Mouse (Mus musculus) intestine, postnatal 0 days (tissue): ENCODE measurements at regions not wholly inside any gene's neighbourhood (a gene's known extent, or its start where the extent isn't known, plus 50 kb on each side); places are given as distances from the start of the nearest gene placed in this dataset.

Experiments
- ATAC-seq: fragments of 200-750 bp; cut with Nextera tagmentation; 2 replicates; pipeline ENCODE4 v1.8.0; 2017; ENCODE audit warnings: mild to moderate bottlenecking, moderate TSS enrichment, moderate library complexity
- H3K27ac ChIP-seq: fragments of 300-500 bp; sonication (generic); 2 replicates; pipeline ENCODE4 v1.5.1; 2014; ENCODE audit warnings: mild to moderate bottlenecking, low read depth, low read length, moderate library complexity
- H3K27me3 ChIP-seq: fragments of 300-500 bp; sonication (generic); replicated peaks from 2 replicates; pipeline ENCODE4 v1.6.1; 2014; ENCODE audit warnings: low read length, mixed read lengths; ENCODE audit not compliant: control insufficient read depth, insufficient read depth
- H3K36me3 ChIP-seq: fragments of 300-500 bp; sonication (generic); 2 replicates; pipeline ENCODE4 v1.6.1; 2014; ENCODE audit warnings: mild to moderate bottlenecking, moderate library complexity; ENCODE audit not compliant: control insufficient read depth, insufficient read depth
- H3K4me1 ChIP-seq: fragments of 300-500 bp; sonication (generic); replicated peaks from 2 replicates; pipeline ENCODE4 v1.6.1; 2014; ENCODE audit warnings: antibody characterized with exemption, low read length, mixed read lengths; ENCODE audit not compliant: control insufficient read depth, insufficient read depth
- H3K4me2 ChIP-seq: fragments of 300-500 bp; sonication (generic); replicated peaks from 2 replicates; pipeline ENCODE4 v1.6.1; 2014; ENCODE audit warnings: low read depth, mild to moderate bottlenecking, moderate library complexity
- H3K4me3 ChIP-seq: fragments of 300-500 bp; sonication (generic); 2 replicates; pipeline ENCODE4 v1.5.1; 2014; ENCODE audit warnings: low read depth, low read length
- H3K9ac ChIP-seq: fragments of 300-500 bp; sonication (generic); 2 replicates; pipeline ENCODE4 v1.6.1; 2014; ENCODE audit warnings: mild to moderate bottlenecking, low read depth, low read length
- H3K9me3 ChIP-seq: fragments of 300-500 bp; sonication (generic); 2 replicates; pipeline ENCODE4 v1.6.1; 2016; ENCODE audit warnings: mixed run types; ENCODE audit not compliant: control insufficient read depth
- CTCF ChIP-seq: sonication (generic); IDR thresholded peaks from 2 replicates; pipeline ENCODE4 v1.5.1; 2016; ENCODE audit warnings: low read depth, mild to moderate bottlenecking, control low read depth, antibody characterized with exemption, moderate library complexity
- WGBS: fragments of 180-500 bp; shearing (Covaris S2); extraction: QIAGEN DNeasy Blood & Tissue Kit; methylation state at CpG from one replicate; pipeline ENCODE4 v1.1.7; 2014; 5-methylcytosine and 5-hydroxymethylcytosine counted together

- Histone ChIP-seq H3K4me2 (no peak overlapping the region), H3K27ac (no peak overlapping the region), H3K9me3 (no peaks in the 10 kb centered on the region), H3K9ac (no peak overlapping the region), H3K4me3 (no peak overlapping the region), H3K36me3 (no peaks in the 10 kb centered on the region), H3K4me1 (no peaks in the 10 kb centered on the region), H3K27me3 (no peaks in the 10 kb centered on the region)
- 79% methylated on average over 11 of the region's 11 CpGs for WGBS
- no peak for TF ChIP-seq CTCF
- ATAC-seq: no peak
Measured at GRCm38 (mm10) chr11:111605146-111605545, 539.2 kb downstream of the Kcnj2 start.

DNA sequence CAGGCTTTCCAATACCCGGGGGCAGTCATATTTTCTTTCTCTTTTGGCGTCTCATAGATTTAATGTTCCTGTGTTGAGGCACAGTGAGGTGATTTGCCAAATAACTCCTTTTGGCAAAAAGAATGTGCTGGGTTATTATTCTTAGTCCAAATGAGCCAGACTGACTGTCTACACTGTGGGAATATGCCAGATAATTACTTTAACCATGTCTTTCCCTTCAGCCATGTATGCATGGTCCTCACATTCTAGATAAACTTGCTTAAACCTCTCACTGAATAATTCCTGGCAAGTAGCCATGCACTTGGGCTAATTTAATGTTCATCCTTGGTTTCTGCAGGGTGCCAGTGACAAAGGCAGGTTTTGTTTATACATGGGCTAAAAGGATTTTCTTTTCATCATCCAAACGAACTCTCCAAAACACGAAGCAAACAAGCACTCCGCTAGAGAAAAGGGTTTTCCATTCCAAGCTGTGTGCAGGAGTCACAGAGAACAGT lies 544.6 kb downstream of the Kcnj2 start:
- no peak for ATAC-seq
- Histone ChIP-seq H3K9me3 (no peaks in the 10 kb centered on the region), H3K27me3 (no peaks in the 10 kb centered on the region), H3K4me2 (no peak overlapping the region), H3K27ac (no peak overlapping the region), H3K9ac (no peak overlapping the region), H3K4me3 (no peak overlapping the region), H3K36me3 (no peaks in the 10 kb centered on the region), H3K4me1 (no peaks in the 10 kb centered on the region)
- TF ChIP-seq CTCF: no peak
- WGBS: 68% methylated on average over 5 of the region's 5 CpGs

DNA sequence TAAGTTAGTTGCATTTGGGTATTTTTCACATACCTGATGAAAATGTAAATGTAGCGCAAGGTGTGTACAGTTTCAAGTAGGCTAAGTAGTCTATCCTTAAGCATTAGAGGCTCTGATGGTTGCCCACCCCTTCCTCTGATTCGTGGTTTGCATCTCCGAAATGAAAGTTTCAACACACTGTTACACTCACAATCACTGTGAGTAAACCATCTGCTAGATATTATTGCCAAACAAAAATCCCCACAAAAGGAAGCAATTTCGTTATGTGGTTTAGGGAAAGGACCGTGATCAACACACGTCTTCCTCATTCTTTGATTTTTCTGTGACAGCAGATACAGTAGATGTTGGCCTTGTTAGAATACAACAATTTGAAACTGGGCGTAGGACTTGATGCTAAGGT lies 577.6 kb downstream of the Kcnj2 start:
- H3K27me3 ChIP-seq: no peaks in the 10 kb centered on the region
- 91% methylated on average over 7 of the region's 7 CpGs for WGBS
- no peaks in the 10 kb centered on the region for H3K36me3 ChIP-seq
- no peak overlapping the region for H3K4me3 ChIP-seq
- no peak for ATAC-seq
- no peaks in the 10 kb centered on the region for H3K9me3 ChIP-seq
- no peak overlapping the region for H3K9ac ChIP-seq
- no peak for TF ChIP-seq CTCF
- no peaks in the 10 kb centered on the region for H3K4me1 ChIP-seq
- H3K27ac ChIP-seq: no peak overlapping the region
- no peak overlapping the region for H3K4me2 ChIP-seq

DNA sequence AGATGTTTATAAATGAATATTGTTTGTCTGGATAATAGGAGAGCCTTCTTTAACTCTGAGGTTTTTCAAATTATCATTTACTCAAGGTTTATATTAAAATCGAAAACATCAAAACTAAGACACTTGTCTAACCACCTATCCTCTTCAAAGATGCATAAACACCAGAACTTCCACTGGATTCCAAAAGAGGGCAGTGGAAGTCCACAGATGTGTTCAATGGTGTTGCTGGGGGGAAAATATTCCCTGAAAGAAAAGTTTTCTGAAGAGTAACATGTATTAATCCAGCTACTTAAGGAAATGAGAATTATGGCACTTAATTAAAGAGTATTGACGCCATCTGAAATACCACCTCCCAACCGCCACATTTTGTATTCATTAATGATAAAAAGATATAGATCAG lies 586.9 kb downstream of the Kcnj2 start:
- peak; percentile 80 for TF ChIP-seq CTCF
- Histone ChIP-seq H3K27ac (no peak overlapping the region), H3K9me3 (no peaks in the 10 kb centered on the region), H3K36me3 (no peaks in the 10 kb centered on the region), H3K9ac (no peak overlapping the region), H3K4me3 (no peak overlapping the region), H3K27me3 (no peaks in the 10 kb centered on the region), H3K4me2 (no peak overlapping the region), H3K4me1 (no peaks in the 10 kb centered on the region)
- 51% methylated on average over 3 of the region's 3 CpGs for WGBS
- ATAC-seq: no peak

DNA sequence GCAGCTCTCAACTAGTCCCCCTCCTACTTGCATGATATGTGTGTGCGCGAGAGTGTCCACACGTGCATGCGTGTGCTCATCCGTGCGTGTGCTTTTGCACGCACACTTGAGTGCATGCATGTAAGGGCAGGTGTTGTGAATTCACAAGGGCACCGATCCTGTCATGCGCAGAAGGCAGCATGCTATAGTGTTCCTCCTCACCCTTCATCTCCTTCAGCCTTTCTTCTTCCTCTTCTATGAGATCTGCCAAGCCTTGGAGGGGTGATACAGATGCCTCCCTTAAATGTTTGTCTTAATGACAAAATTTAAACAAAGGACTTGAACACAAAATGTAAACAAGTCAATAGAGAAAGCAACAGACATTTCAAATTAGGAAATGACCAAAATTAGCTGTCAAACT lies 591.8 kb downstream of the Kcnj2 start:
- no peaks in the 10 kb centered on the region for H3K36me3 ChIP-seq
- 95% methylated on average over 9 of the region's 9 CpGs for WGBS
- ATAC-seq: no peak

GRCm38 (mm10) chr11:111658362-111659309 lies 592.7 kb downstream of the Kcnj2 start:
- Histone ChIP-seq H3K4me2 (no peak overlapping the region), H3K27me3 (no peaks in the 10 kb centered on the region), H3K36me3 (no peaks in the 10 kb centered on the region), H3K9me3 (no peaks in the 10 kb centered on the region), H3K9ac (no peak overlapping the region), H3K4me3 (no peak overlapping the region), H3K4me1 (no peaks in the 10 kb centered on the region), H3K27ac (no peak overlapping the region)
- ATAC-seq: no peak
- no peak for TF ChIP-seq CTCF
- 77% methylated on average over 15 of the region's 15 CpGs for WGBS

More for the DNA sequence above, 591.8 kb downstream of the Kcnj2 start:
- Histone ChIP-seq H3K27ac (no peak overlapping the region), H3K9me3 (no peaks in the 10 kb centered on the region), H3K27me3 (no peaks in the 10 kb centered on the region), H3K4me3 (no peak overlapping the region), H3K4me1 (no peaks in the 10 kb centered on the region), H3K9ac (no peak overlapping the region), H3K4me2 (no peak overlapping the region)
- no peak for TF ChIP-seq CTCF
